Mouse (Mus musculus) CH12F3 (cell line): ENCODE results near the gene Map3k20.

Experiments
- in situ Hi-C: fragments of 300-500 bp; cut with MboI; formaldehyde crosslinking; loops from 2 replicates; pipeline ENCODE4 v1.14.3; 2020; ENCODE audit warnings: low sequenced_read_pairs

Gene Map3k20

DNA sequence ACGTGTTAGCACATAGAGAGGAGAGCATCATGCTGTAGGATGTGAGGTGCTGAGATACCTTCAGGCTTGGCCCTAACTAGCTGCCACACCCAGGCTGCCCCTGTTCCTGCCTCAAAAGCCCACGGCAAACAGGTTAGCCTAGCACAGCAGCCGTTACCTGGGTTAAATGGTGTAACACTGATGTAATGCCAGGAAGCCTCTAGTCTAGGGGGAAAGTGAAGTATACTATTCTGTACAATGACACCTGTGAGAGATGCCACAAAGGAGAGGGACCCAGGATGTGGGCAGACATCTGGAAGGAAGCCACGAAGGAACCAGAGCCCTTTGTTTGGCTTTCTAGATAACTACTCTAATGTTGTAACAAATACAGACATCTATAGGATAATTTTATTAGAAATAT lies 126.8 kb downstream of the Map3k20 start:
- in situ Hi-C loops = no loop called here

DNA sequence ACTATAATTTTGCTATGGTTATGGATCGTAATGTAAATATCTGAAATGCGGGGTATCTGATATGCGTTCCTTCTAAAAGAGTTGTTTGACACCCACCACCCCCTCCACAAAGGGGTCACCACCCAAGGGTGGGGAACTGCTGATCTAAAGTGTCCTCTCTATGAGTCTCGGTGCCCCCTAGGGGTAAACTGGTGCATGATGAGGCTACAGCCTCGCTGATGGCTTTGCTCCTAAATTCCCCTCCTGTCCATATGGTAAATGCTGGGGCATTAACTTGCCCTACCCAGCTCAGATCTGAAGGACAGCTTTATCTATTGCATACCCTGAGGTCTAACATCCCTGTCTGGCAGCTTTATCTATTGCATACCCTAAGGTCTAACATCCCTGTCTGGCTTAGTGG lies 130.0 kb downstream of the Map3k20 start:
- in situ Hi-C loops = no loop called here

GRCm38 (mm10) chr2:72416095-72417080 lies 131.0 kb downstream of the Map3k20 start:
- in situ Hi-C loops = no loop called here

DNA sequence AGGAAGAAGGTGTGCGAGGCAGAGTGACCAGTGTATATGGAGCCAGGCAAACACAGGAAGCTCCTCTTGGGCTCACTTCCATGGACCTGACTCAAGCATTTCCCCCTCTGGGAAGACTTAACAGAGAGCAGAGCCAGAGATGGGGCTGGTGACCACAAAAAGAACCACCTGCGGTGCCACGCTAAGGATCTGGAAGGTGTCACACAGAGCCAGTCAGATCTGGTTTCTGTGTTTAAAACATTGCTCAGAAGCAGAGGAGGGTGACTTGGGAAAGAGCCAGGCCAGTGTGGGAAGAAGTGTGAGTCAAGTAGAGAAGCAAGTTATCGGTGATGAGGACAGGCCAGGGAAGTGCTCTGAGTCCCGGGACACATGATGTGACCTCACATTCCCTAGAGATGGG lies 135.1 kb downstream of the Map3k20 start:
- in situ Hi-C loops = no loop called here

DNA sequence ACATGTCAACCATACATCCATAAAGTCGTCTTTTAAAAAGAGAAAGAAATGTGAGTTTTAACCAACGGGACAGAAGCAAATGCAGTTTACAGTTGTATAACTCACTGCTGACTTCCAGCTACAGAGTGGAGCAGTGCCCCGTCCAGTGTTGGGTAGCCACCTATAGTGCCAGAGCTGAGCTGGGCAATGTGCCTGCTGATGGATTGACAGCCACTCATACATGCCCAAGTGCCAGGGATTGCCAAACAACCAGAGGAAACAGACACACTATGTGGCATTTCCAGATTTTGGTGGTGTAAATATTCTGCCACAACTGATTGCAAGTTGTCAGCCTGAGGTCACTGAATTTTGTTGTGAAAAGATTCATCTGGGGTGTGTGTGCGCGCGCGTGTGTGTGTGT lies 139.2 kb downstream of the Map3k20 start:
- in situ Hi-C loops = no loop called here

DNA sequence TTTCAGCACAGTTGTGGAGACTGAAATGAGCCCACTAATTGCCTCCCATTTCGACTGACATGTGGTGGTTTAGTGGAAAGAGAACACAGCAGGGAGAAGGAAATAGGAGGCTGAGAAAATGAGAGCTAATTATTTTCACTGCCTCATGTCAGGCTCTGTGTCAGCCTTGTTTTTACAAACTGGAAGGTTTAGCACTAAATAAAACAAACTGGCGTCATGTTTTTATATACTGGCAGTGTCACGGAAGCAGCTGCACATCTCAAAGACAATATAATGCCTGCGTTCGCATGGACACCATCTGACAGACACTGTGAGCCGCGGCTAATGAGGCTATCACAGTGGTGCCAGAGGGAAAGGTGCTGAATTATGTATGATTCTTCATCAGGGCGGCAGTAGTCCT lies 141.3 kb downstream of the Map3k20 start:
- in situ Hi-C loops = no loop called here

DNA sequence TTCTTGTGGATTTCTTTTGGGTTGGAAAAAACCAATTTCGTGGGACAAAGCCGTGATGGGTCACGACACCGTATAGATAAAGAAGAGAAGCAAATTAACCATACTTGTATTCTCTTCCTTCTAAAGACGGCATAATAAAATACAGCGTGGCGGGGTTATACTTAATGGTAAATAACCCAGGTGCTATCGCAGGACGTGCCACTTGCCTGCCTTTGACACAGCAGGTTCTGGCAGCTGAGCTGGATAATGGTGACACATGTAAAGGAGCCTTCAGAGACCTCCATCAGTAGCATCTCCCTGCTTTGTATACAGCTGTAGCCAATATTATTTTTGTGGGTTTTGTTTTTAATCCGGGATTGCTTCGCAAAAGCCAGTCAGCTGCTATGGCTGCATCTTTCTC lies 141.9 kb downstream of the Map3k20 start:
- in situ Hi-C loops = no loop called here

- in situ Hi-C loops = no loop called here
These were observed 153.6 kb downstream of the Map3k20 start for GRCm38 (mm10) chr2:72438941-72439533.

DNA sequence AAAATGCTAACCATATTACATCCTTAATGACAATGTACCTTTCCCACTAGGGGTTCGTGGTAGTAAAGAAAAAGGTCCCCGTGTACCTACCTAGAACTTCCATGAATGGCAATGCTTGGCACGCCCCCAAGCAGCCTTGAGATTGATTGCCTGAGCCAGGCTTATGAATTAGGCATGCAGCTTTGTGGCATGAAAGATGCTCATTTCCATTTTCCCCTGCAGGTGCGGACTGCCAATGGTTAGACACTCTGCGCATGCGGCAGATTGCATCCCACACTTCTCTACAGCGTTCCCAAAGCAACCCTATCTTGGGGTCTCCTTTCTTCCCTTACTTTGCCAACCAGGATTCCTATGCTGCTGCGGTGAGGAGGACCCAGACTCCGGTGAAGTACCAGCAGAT lies 155.6 kb downstream of the Map3k20 start:
- in situ Hi-C loops = no loop called here

DNA sequence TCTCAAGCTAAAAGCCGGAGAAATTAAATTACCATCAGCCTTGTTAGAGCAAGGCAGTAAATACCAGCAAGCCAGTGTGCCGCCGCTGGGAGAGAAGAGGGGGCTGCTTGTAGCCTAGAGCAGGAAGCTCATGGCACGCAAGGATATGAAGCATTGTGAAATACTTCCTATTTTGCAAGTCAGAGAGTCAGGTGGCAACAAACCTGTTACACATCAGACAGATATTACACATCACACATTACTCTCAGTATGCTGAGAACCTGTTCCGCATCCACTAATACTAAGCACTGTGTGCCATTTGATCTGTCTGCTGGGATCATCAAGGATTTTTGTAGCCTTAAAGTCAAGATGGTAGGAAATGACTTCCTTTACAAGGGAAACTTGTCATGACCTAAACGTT lies 157.4 kb downstream of the Map3k20 start:
- in situ Hi-C loops = no loop called here

DNA sequence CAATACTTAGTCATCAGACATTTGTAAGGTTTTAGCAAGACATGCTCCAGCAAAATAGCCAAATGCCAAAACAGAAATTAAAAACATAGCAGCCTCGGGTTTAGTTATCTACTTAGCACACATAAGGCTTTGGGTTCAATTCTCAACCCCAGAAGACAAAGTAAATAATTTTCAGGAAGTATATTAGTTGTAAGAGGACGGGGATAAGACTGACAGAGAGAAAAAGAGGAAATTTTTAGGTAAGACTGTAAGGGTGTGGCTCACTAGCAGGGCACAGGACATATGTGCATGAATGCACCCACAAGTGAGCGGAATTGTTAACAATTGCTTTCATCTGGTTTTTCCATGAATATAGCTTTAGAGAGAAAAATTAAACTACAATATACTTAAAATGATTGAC lies 158.5 kb downstream of the Map3k20 start:
- in situ Hi-C loops = no loop called here

GRCm38 (mm10) chr2:72446106-72446505 lies 160.7 kb downstream of the Map3k20 start:
- in situ Hi-C loops = no loop called here

GRCm38 (mm10) chr2:72446615-72447014 lies 161.2 kb downstream of the Map3k20 start:
- in situ Hi-C loops = no loop called here

GRCm38 (mm10) chr2:72453563-72453962 lies 168.1 kb downstream of the Map3k20 start:
- in situ Hi-C loops = no loop called here

DNA sequence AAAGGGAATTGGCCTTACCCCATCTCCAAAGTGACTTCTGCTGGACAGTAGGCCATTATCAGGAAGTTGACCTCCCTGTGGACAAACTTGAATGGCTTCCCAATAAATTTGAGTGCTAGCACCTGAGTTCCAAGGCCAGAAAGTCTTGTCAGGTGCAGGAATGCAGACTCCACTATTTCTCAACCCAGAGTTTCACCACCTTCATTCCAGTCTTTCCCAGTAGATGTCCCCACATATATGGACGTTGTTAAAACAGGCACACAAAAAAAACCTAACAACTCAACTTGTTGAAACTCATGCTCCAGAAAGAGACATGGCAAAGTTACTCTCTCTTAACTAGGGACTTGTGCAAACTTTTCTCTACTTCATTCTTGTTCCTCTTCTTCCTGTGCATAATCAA lies 170.8 kb downstream of the Map3k20 start:
- in situ Hi-C loops = no loop called here

- in situ Hi-C loops = no loop called here
These were observed 179.1 kb downstream of the Map3k20 start for GRCm38 (mm10) chr2:72464376-72465014.

DNA sequence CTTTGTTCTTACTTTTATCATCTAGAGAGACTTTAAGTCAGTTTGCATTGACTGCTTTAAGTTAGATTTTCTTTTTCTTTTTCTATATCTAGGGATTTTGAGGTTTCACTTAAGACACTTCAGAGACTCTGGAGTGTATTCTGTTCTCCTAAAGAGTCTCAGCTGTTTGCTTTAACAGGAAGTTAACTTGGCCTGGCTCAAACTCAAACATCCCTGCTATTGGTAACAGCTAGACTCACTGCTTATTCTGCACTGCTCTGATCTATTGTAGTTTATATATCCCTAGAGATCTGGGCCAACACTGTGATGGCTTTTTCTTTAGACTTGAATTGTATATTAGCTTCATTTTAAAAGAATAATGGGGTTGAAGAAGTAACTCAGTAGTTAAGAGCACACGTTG lies 182.2 kb downstream of the Map3k20 start:
- in situ Hi-C loops = no loop called here

- in situ Hi-C loops = no loop called here
These were observed 186.1 kb downstream of the Map3k20 start for GRCm38 (mm10) chr2:72471415-72472070.

- in situ Hi-C loops = no loop called here
These were observed 189.3 kb downstream of the Map3k20 start for GRCm38 (mm10) chr2:72474531-72475287.

GRCm38 (mm10) chr2:72475423-72475796 lies 190.0 kb downstream of the Map3k20 start:
- in situ Hi-C loops = no loop called here
